14 mouse cellular contexts compared by ENCODE assay signal in the genomic region with DNA sequence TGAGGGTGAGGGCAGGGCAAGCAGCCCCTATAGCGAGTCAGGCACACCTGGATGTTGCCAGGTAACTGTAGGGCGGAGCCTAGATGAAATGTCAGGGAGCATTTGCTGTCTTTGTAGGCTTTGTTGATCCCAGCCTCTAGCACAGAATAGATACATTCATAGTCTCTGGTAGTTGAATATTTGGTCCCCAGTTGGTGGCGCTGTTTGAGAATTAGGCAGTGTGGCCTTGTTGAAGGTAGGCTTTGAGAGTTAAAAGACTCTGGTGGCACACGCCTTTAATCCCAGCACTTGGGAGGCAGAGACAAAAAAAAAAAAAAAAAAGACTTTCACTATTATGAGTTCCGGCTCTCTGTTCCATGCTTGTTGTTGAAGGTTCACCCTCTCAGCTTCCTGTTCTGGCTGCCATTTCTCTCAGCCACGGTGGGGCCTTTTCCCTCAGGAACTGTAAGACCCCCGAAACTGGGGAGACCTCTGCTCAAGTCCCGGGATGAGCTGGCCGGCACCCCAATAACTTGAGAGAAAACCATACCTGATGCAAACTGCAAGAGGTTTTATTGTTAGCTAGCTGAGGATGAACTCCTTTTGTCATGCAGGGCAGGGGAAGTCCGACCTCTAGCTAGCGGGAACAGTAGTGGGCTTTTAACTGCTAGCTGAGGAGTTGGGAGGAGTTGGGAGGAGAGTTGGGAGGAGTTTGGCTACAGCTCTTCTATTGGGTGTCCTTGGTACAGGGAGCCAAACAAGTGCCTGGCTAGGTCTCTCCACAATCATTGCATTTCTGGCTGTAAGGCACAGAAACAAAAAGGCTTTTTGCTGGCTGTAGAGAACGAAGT.
"Had no signal": no experiment of that assay in that cellular context is flagged by ENCODE, and none has a peak within 500 bp of the region (broad histone marks: within the 10 kb centered on the region; RNA-seq: fewer than 3 reads in every experiment).

No protein-coding gene starts in this region.

- ATAC-seq: intestine, postnatal 0 days had no signal

- H3K9me3 ChIP-seq: limb, embryonic 13.5 days had no signal

- H3K36me3 ChIP-seq: limb, embryonic 13.5 days; midbrain, embryonic 12.5 days had no signal

- H3K27me3 ChIP-seq: limb, embryonic 13.5 days; midbrain, embryonic 12.5 days had no signal

- DNase-seq: kidney, adult 8-10 months; kidney, postnatal 10 days; kidney, postnatal 4 days; left cerebral cortex, postnatal 4 days; lung, adult 2 months; lung, postnatal 10 days; lung, postnatal 4 days; right cerebral cortex, postnatal 14 days; thymus, adult 18-20 months; thymus, postnatal 14 days had no signal

- H3K4me3 ChIP-seq: layer of hippocampus, adult 2 months; limb, embryonic 13.5 days; midbrain, embryonic 12.5 days had no signal
